Mouse (Mus musculus): ENCODE data around the gene Cabp7. TPM values are rescaled to one million over a fixed set of nuclear protein-coding genes. Genes with fewer than 3 reads are reported as not detected.
A peak's percentile ranks its signal among the peaks of the same experiment; 100 is the strongest.

Cabp7 gene
- total RNA-seq, 1 experiment from 2014 or later: not detected

GRCm38 (mm10) chr11:4703688-4704071, 42.9 kb downstream of the Cabp7 start:
- no peak for DNase-seq

- DNase-seq: no peak
These were observed 45.9 kb downstream of the Cabp7 start for GRCm38 (mm10) chr11:4700726-4701125.

GRCm38 (mm10) chr11:4697043-4697983, 49.3 kb downstream of the Cabp7 start:
- peak; percentile 86 for DNase-seq

- no peak for DNase-seq
These were observed 54.4 kb downstream of the Cabp7 start for GRCm38 (mm10) chr11:4692162-4692561.

- DNase-seq: peak; percentile 70
These were observed 55.4 kb downstream of the Cabp7 start for GRCm38 (mm10) chr11:4691213-4691612.

- no peak for DNase-seq
These were observed 56.2 kb downstream of the Cabp7 start for GRCm38 (mm10) chr11:4690353-4690752.

GRCm38 (mm10) chr11:4688632-4689380, 57.8 kb downstream of the Cabp7 start:
- no peak for DNase-seq

- no peak for DNase-seq
These were observed 58.7 kb downstream of the Cabp7 start for GRCm38 (mm10) chr11:4687874-4688273.

- DNase-seq: no peak
These were observed 59.6 kb downstream of the Cabp7 start for GRCm38 (mm10) chr11:4687027-4687426.

Other genes starting within 250 kb of the Cabp7 start
- 60.1 and 68.0 TPM in 2 replicates for gene Mtmr3, start 151.9 kb downstream of the Cabp7 start, total RNA-seq (2021)
- gene Gm11032, start 126.7 kb downstream of the Cabp7 start, total RNA-seq (2021): not detected in 2 replicates
- 47.8 and 48.2 TPM in 2 replicates for gene Ascc2, start 109.0 kb downstream of the Cabp7 start, total RNA-seq (2021)
- gene Uqcr10, start 42.4 kb downstream of the Cabp7 start, total RNA-seq (2021): 790 and 849 TPM in 2 replicates
- gene Zmat5, start 42.1 kb downstream of the Cabp7 start, total RNA-seq (2021): 53.1 and 55.3 TPM in 2 replicates
- gene Nf2, start 102.8 kb upstream of the Cabp7 start, total RNA-seq (2021): 160 and 207 TPM in 2 replicates
- gene Nipsnap1, start 127.2 kb upstream of the Cabp7 start, total RNA-seq (2021): 27.5 and 29.2 TPM in 2 replicates
- 33.3 and 36.7 TPM in 2 replicates for gene Thoc5, start 148.5 kb upstream of the Cabp7 start, total RNA-seq (2021)
- gene Nefh, start 201.3 kb upstream of the Cabp7 start, total RNA-seq (2021): 0.88 and 1.1 TPM in 2 replicates
- 59.8 and 68.0 TPM in 2 replicates for gene Ap1b1, start 240.0 kb upstream of the Cabp7 start, total RNA-seq (2021)